Mouse (Mus musculus) hindbrain, embryonic 16.5 days (tissue): Measurements from ENCODE around the gene 1700021F05Rik. TPM values are rescaled to one million over a fixed set of nuclear protein-coding genes. Genes with fewer than 3 reads are reported as not detected.
"Not testable (repeated sequence)": the region's sequence is repeated elsewhere in the genome, so short reads cannot be mapped to it uniquely, and the experiment has no call there.

Source experiments
- ATAC-seq: fragments of 200-750 bp; cut with Nextera tagmentation; 2 replicates; pipeline ENCODE4 v1.8.0; 2017; ENCODE audit warnings: moderate TSS enrichment, moderate library complexity
- H3K27ac ChIP-seq: fragments of 300-500 bp; sonication (generic); 2 replicates; pipeline ENCODE4 v1.5.1; 2014; ENCODE audit warnings: low read depth, mild to moderate bottlenecking, control low read depth, low read length, moderate library complexity
- H3K27me3 ChIP-seq: fragments of 300-500 bp; sonication (generic); replicated peaks from 2 replicates; pipeline ENCODE4 v1.6.1; 2014; ENCODE audit warnings: low read length; ENCODE audit not compliant: control insufficient read depth, insufficient read depth
- H3K36me3 ChIP-seq: fragments of 300-500 bp; sonication (generic); 2 replicates; pipeline ENCODE4 v1.6.1; 2014; ENCODE audit warnings: mild to moderate bottlenecking, low read length, moderate library complexity, mixed read lengths; ENCODE audit not compliant: control insufficient read depth, insufficient read depth
- H3K4me1 ChIP-seq: fragments of 300-500 bp; sonication (generic); 2 replicates; pipeline ENCODE4 v1.6.1; 2014; ENCODE audit warnings: low read depth, low read length; ENCODE audit not compliant: control insufficient read depth, insufficient read depth
- H3K4me2 ChIP-seq: fragments of 300-500 bp; sonication (generic); 2 replicates; pipeline ENCODE4 v1.6.1; 2014; ENCODE audit warnings: mild to moderate bottlenecking, low read length, control low read depth, moderate library complexity
- H3K4me3 ChIP-seq: fragments of 300-500 bp; sonication (generic); 2 replicates; pipeline ENCODE4 v1.5.1; 2014; ENCODE audit warnings: mild to moderate bottlenecking, low read length, control low read depth, moderate library complexity
- H3K9ac ChIP-seq: fragments of 300-500 bp; sonication (generic); 2 replicates; pipeline ENCODE4 v1.6.1; 2014; ENCODE audit warnings: low read depth, mild to moderate bottlenecking, control low read depth, low read length, moderate library complexity
- H3K9me3 ChIP-seq: fragments of 300-500 bp; sonication (generic); 2 replicates; pipeline ENCODE4 v1.6.1; 2014; ENCODE audit warnings: mild to moderate bottlenecking, low read length, moderate library complexity; ENCODE audit not compliant: control insufficient read depth
- WGBS: fragments of 180-500 bp; shearing (Covaris S2); extraction: QIAGEN DNeasy Blood & Tissue Kit; methylation state at CpG from one replicate; pipeline ENCODE4 v1.1.7; 2014; 5-methylcytosine and 5-hydroxymethylcytosine counted together
- polyA plus RNA-seq: library from polyadenylated mRNA; unstranded; fragments of >200 nt; fragmentation: Nextera tagmentation; extraction: Ambion mirVana; gene quantifications from 2 replicates; pipeline ENCODE4 v1.2.1, GENCODE M21; 2015

Gene 1700021F05Rik
- polyA plus RNA-seq, 1 experiment from 2014 or later = 74.9 TPM

DNA sequence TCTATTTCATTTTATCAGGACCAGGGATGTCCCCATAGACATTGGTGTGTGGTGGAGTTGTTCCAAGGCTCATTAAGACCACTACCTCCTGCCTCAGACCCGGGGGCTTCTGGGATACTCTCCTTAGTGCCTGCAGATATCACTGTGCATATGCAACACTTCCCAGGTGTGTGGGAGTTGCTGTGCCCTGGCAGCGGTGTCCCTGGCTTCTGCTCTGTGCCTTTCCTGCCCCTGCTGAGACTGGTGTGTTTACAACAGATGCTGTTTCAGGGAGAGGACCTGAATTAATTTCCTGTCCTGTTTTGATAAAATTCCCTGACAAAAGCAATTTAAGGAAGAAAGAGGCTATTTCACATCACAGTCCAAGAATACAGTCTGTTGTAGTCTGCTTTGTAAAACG is 10.1 kb upstream of the 1700021F05Rik start:
- H3K36me3 ChIP-seq = no peaks in the 10 kb centered on the region
- H3K9ac ChIP-seq = no peak overlapping the region
- no peaks in the 10 kb centered on the region for H3K9me3 ChIP-seq
- 0 out of 2 replicates have a peak overlapping the region, but pooled peaks have one; percentile 9 for H3K27ac ChIP-seq
- no peak overlapping the region for H3K4me3 ChIP-seq
- H3K4me1 ChIP-seq = no peaks in the 10 kb centered on the region
- H3K4me2 ChIP-seq = no peak overlapping the region
- peak; percentile 50; the same call in 1 of the 2 replicates for ATAC-seq
- 19% methylated on average over 3 of the region's 3 CpGs for WGBS
- no peaks in the 10 kb centered on the region for H3K27me3 ChIP-seq

DNA sequence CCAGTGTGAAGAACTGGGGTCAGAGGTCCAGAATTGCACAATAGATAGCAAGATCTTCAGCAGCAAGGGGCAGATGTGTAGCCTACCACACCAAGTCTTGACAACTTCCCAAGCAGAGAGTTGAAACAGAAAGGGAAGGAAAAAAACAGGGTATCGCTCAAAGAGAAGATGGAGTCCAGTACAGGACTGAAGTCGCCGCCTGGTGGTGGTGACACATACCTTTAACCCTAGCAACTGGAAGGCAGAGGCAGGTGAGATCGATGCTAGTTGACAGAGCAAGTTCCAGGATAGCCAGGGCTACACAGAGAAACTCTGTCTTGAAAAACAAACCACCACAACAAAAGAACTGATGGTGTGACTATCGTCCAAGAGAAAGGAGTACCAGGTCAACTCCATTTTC is 8.6 kb upstream of the 1700021F05Rik start:
- WGBS = 60% methylated on average over 5 of the region's 5 CpGs

GRCm38 (mm10) chr10:43541153-43541544 is 355 bp upstream of the 1700021F05Rik start:
- no peak overlapping the region for H3K27ac ChIP-seq
- WGBS = 54% methylated on average over 7 of the region's 8 CpGs

More for the DNA sequence above, 8.6 kb upstream of the 1700021F05Rik start:
- no peak overlapping the region for H3K9ac ChIP-seq
- ATAC-seq = no peak
- no peak overlapping the region for H3K4me2 ChIP-seq
- H3K27ac ChIP-seq = no peak overlapping the region
- no peaks in the 10 kb centered on the region for H3K36me3 ChIP-seq
- H3K27me3 ChIP-seq = no peaks in the 10 kb centered on the region
- no peaks in the 10 kb centered on the region for H3K4me1 ChIP-seq
- H3K4me3 ChIP-seq = no peak overlapping the region
- no peaks in the 10 kb centered on the region for H3K9me3 ChIP-seq

GRCm38 (mm10) chr10:43539746-43540310 is 966 bp downstream of the 1700021F05Rik start:
- Histone ChIP-seq H3K27me3 (no peaks in the 10 kb centered on the region), H3K9ac (peak overlapping the region; percentile 94), H3K4me2 (peak overlapping the region; percentile 72), H3K4me3 (peak overlapping the region; percentile 90), H3K36me3 (no peaks in the 10 kb centered on the region), H3K9me3 (no peaks in the 10 kb centered on the region), H3K27ac (no peak overlapping the region), H3K4me1 (peaks cover 11% of the 10 kb centered on the region)
- WGBS = 24% methylated on average over 12 of the region's 12 CpGs
- ATAC-seq = no peak

More at GRCm38 (mm10) chr10:43541153-43541544, 355 bp upstream of the 1700021F05Rik start:
- H3K4me2 ChIP-seq = peak overlapping the region; percentile 45
- peak overlapping the region; percentile 90 for H3K4me3 ChIP-seq
- peaks cover 11% of the 10 kb centered on the region for H3K4me1 ChIP-seq
- no peak overlapping the region for H3K9ac ChIP-seq
- ATAC-seq = peak; percentile 31; the same call in 1 of the 2 replicates
- H3K36me3 ChIP-seq = no peaks in the 10 kb centered on the region
- H3K27me3 ChIP-seq = no peaks in the 10 kb centered on the region
- no peaks in the 10 kb centered on the region for H3K9me3 ChIP-seq

DNA sequence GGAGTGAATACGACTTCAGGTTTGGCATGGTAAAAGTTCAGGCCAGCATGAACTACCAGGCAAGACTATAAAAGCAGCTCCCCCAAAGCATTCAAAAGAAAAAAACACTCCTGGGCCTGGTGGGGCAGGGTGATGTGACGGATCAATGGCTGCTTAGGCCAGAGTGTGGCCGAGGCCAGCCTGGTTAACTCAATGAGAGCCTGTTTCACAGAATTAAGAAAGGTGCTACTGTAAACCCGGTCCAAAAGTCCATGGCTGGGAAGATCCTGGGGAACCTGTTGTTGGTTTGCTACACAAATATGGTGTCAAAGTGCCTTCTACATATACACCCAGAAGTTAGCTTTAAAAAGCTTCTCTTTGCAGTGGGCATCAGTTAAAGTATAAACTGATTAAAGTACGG is 2.0 kb downstream of the 1700021F05Rik start:
- WGBS = 93% methylated on average over 5 of the region's 5 CpGs
- ATAC-seq = no peak

GRCm38 (mm10) chr10:43537652-43538051 is 3.1 kb downstream of the 1700021F05Rik start:
- no peak overlapping the region for H3K4me3 ChIP-seq
- H3K4me2 ChIP-seq = no peak overlapping the region
- peaks cover 11% of the 10 kb centered on the region for H3K4me1 ChIP-seq
- no peak overlapping the region for H3K9ac ChIP-seq
- H3K36me3 ChIP-seq = no peaks in the 10 kb centered on the region
- 93% methylated on average over 7 of the region's 7 CpGs for WGBS
- ATAC-seq = no peak
- H3K27ac ChIP-seq = no peak overlapping the region
- no peaks in the 10 kb centered on the region for H3K27me3 ChIP-seq
- H3K9me3 ChIP-seq = no peaks in the 10 kb centered on the region

More for the DNA sequence above, 2.0 kb downstream of the 1700021F05Rik start:
- no peak overlapping the region for H3K27ac ChIP-seq
- no peak overlapping the region for H3K9ac ChIP-seq
- no peaks in the 10 kb centered on the region for H3K36me3 ChIP-seq
- no peaks in the 10 kb centered on the region for H3K27me3 ChIP-seq
- H3K9me3 ChIP-seq = no peaks in the 10 kb centered on the region
- no peak overlapping the region for H3K4me3 ChIP-seq
- no peak overlapping the region for H3K4me2 ChIP-seq
- peaks cover 11% of the 10 kb centered on the region for H3K4me1 ChIP-seq

GRCm38 (mm10) chr10:43534382-43534781 is 6.4 kb downstream of the 1700021F05Rik start:
- peaks cover 24% of the 10 kb centered on the region for H3K36me3 ChIP-seq
- WGBS = 90% methylated on average over 1 of the region's 1 CpGs
- no peak overlapping the region for H3K4me3 ChIP-seq
- no peak overlapping the region for H3K9ac ChIP-seq
- no peak for ATAC-seq
- no peak overlapping the region for H3K4me2 ChIP-seq
- no peaks in the 10 kb centered on the region for H3K27me3 ChIP-seq
- H3K27ac ChIP-seq = no peak overlapping the region
- H3K9me3 ChIP-seq = no peaks in the 10 kb centered on the region
- H3K4me1 ChIP-seq = peaks cover 3% of the 10 kb centered on the region

GRCm38 (mm10) chr10:43527283-43528269 is 13.2 kb downstream of the 1700021F05Rik start:
- H3K4me1 ChIP-seq = peaks cover 12% of the 10 kb centered on the region
- peak overlapping the region; percentile 81 for H3K27ac ChIP-seq
- H3K4me3 ChIP-seq = no peak overlapping the region
- H3K9me3 ChIP-seq = no peaks in the 10 kb centered on the region
- peaks cover 34% of the 10 kb centered on the region for H3K36me3 ChIP-seq
- no peaks in the 10 kb centered on the region for H3K27me3 ChIP-seq
- 27% methylated on average over 15 of the region's 15 CpGs for WGBS
- no peak overlapping the region for H3K4me2 ChIP-seq
- peak; percentile 88 for ATAC-seq
- H3K9ac ChIP-seq = peak overlapping the region; percentile 49

GRCm38 (mm10) chr10:43523931-43524330 is 16.9 kb downstream of the 1700021F05Rik start, which contains the start of gene Gm9803:
TSS of gene Gm9803 (plus strand) at chr10:43524084.
- H3K4me2 ChIP-seq, H3K27me3 ChIP-seq, H3K27ac ChIP-seq, ATAC-seq, H3K9me3 ChIP-seq, H3K9ac ChIP-seq, H3K4me3 ChIP-seq, H3K36me3 ChIP-seq: not testable (repeated sequence)
- 94% methylated on average over 10 of the region's 10 CpGs for WGBS
- H3K4me1 ChIP-seq = peaks cover 12% of the 10 kb centered on the region
